In the genomic region with DNA sequence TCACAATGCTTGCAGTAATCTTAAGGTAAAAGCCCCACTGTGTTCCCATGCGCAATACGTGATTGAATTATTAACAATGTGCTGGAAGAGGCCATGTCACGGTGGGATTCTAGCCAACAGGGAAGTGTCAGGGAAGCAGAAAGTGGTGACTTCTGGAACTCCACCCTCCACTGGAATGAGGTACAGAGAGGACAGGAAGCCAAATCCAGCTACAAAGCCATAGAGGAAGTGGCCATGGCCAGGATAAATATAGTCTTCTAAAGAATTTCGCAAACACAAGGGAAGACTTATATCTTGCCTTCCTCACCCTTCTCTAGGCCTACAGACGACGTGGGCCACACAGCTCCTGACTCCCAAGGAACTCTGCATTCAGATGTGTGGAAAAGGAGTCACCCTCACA, we compare ENCODE assay signal across 12 mouse cellular contexts.
DNase-seq lines count a peak whose midpoint lies in the region; ATAC-seq and TF ChIP-seq lines count a peak whose summit lies in the region.
"Had no signal": no experiment of that assay in that cellular context is flagged by ENCODE, and none has a peak within 500 bp of the region (broad histone marks: within the 10 kb centered on the region; RNA-seq: fewer than 3 reads in every experiment).

No protein-coding gene starts in this region.

- H3K27ac ChIP-seq in brown adipose tissue, adult 24 weeks (replicated peaks; ENCODE audit: low read depth, low read length): peak overlapping the region; percentile 99
- peak overlapping the region; percentile 40 for H3K27ac ChIP-seq in lung, embryonic 14.5 days (ENCODE audit: low read depth)
- no peak overlapping the region for H3K27ac ChIP-seq in forebrain, embryonic 11.5 days (ENCODE audit: low read depth, low read length)
- H3K27ac ChIP-seq: hindbrain, embryonic 14.5 days; limb, embryonic 13.5 days had no signal

- no peak overlapping the region for H3K9ac ChIP-seq in lung, embryonic 14.5 days
- H3K9ac ChIP-seq in forebrain, embryonic 11.5 days (ENCODE audit: low read length): no peak overlapping the region
- H3K9ac ChIP-seq: hindbrain, embryonic 14.5 days; limb, embryonic 13.5 days had no signal

- intact Hi-C loops in heart, postnatal 36 days (cut with DNase I): loop anchor here (1.0 to 5.0 kb wide), 4 partner anchors 13 to 111 kb away; no protein-coding TSS in a partner anchor

- DNase-seq in adrenal gland, postnatal 14 days: peak; percentile 53
- DNase-seq in heart, postnatal 36 days: peak; percentile 64 to 66
- DNase-seq in lung, embryonic 14.5 days: peak; percentile 72
- no peak for DNase-seq in testis, postnatal 10 days (ENCODE audit: low spot score)
- no peak for DNase-seq in cerebellum, adult 18-20 months
- no peak for DNase-seq in forebrain, embryonic 11.5 days (ENCODE audit: low spot score)
- DNase-seq: right cerebral cortex, postnatal 14 days; thymus, postnatal 4 days had no signal

- WGBS in lung, embryonic 14.5 days: 62% methylated on average over 6 of the region's 6 CpGs
- 86% methylated on average over 6 of the region's 6 CpGs for WGBS in forebrain, embryonic 11.5 days

- peak; percentile 16; the same call in 1 of the 2 replicates for TF ChIP-seq CTCF in lung, embryonic 14.5 days (IDR thresholded peaks at IDR 0.05; ENCODE audit: low read depth)

- H3K36me3 ChIP-seq in lung, embryonic 14.5 days (ENCODE audit: insufficient read depth): no peaks in the 10 kb centered on the region
- H3K36me3 ChIP-seq in forebrain, embryonic 11.5 days (ENCODE audit: control insufficient read depth, insufficient read depth, low read length): no peaks in the 10 kb centered on the region
- H3K36me3 ChIP-seq: limb, embryonic 13.5 days had no signal

- H3K4me3 ChIP-seq in brown adipose tissue, adult 24 weeks (ENCODE audit: insufficient read depth, low read depth, low read length): no peak overlapping the region
- H3K4me3 ChIP-seq in lung, embryonic 14.5 days (ENCODE audit: low read depth, low read length): no peak overlapping the region
- H3K4me3 ChIP-seq in forebrain, embryonic 11.5 days (ENCODE audit: low read depth, low read length): no peak overlapping the region
- H3K4me3 ChIP-seq: erythroblast, embryonic 14.5 days; limb, embryonic 13.5 days had no signal

- H3K4me1 ChIP-seq in brown adipose tissue, adult 24 weeks (ENCODE audit: control insufficient read depth, insufficient read depth, insufficient read length, low read length): peaks cover 11% of the 10 kb centered on the region; the same call in 1 of the 2 replicates
- H3K4me1 ChIP-seq in lung, embryonic 14.5 days (ENCODE audit: insufficient read depth): 0 out of 2 replicates have a peak, but pooled peaks cover 3% of the 10 kb centered on the region
- no peaks in the 10 kb centered on the region for H3K4me1 ChIP-seq in forebrain, embryonic 11.5 days (replicated peaks; ENCODE audit: control insufficient read depth, insufficient read depth, low read length)
- H3K4me1 ChIP-seq: limb, embryonic 13.5 days had no signal

- no peaks in the 10 kb centered on the region for H3K9me3 ChIP-seq in lung, embryonic 14.5 days (ENCODE audit: low read depth, low read length)
- no peaks in the 10 kb centered on the region for H3K9me3 ChIP-seq in forebrain, embryonic 11.5 days (ENCODE audit: control insufficient read depth, low read length)
- H3K9me3 ChIP-seq: limb, embryonic 13.5 days had no signal

- H3K4me2 ChIP-seq in lung, embryonic 14.5 days: no peak overlapping the region
- H3K4me2 ChIP-seq in forebrain, embryonic 11.5 days (ENCODE audit: low read depth, low read length, severe bottlenecking): no peak overlapping the region
- H3K4me2 ChIP-seq: hindbrain, embryonic 14.5 days; limb, embryonic 13.5 days had no signal

- H3K27me3 ChIP-seq in lung, embryonic 14.5 days (ENCODE audit: insufficient read depth, low read length): no peaks in the 10 kb centered on the region
- no peaks in the 10 kb centered on the region for H3K27me3 ChIP-seq in forebrain, embryonic 11.5 days (ENCODE audit: control insufficient read depth, insufficient read depth, low read length)
- H3K27me3 ChIP-seq: limb, embryonic 13.5 days had no signal

- ATAC-seq in lung, embryonic 14.5 days (ENCODE audit: insufficient read depth): peak; percentile 68; the same call in 1 of the 2 replicates
- ATAC-seq in forebrain, embryonic 11.5 days (replicated peaks; ENCODE audit: low FRiP score): no peak

Comparison
In these comparisons a context has a peak if more than half of its experiments do, and no peak if none do; other contexts are left out.
1. DNase-seq: peak in adrenal gland, postnatal 14 days (single experiment), heart, postnatal 36 days (2 of 2) and lung, embryonic 14.5 days (single experiment); none in testis, postnatal 10 days (single experiment), cerebellum, adult 18-20 months (0 of 2) and forebrain, embryonic 11.5 days (single experiment).